Mouse (Mus musculus) hindbrain, embryonic 14.5 days (tissue): ENCODE measurements around the gene Ube2v1. TPM values are rescaled to one million over a fixed set of nuclear protein-coding genes. Genes with fewer than 3 reads are reported as not detected.

Experiments
- ATAC-seq: fragments of 200-750 bp; cut with Nextera tagmentation; 2 replicates; pipeline ENCODE4 v1.8.0; 2017; ENCODE audit warnings: moderate number of reproducible peaks, mild to moderate bottlenecking, moderate TSS enrichment, moderate library complexity; ENCODE audit not compliant: low FRiP score
- DNase-seq: peaks from one replicate; pipeline ENCODE4 v3.0.0-alpha.2; 2015; ENCODE audit warnings: low spot score
- H3K27ac ChIP-seq: fragments of 300-500 bp; sonication (generic); 2 replicates; pipeline ENCODE4 v1.5.1; 2014; ENCODE audit warnings: mild to moderate bottlenecking, moderate library complexity
- H3K27me3 ChIP-seq: fragments of 300-500 bp; sonication (generic); 2 replicates; pipeline ENCODE4 v1.6.1; 2014; ENCODE audit warnings: mild to moderate bottlenecking, low read length, mixed read lengths; ENCODE audit not compliant: control insufficient read depth, insufficient read depth
- H3K36me3 ChIP-seq: fragments of 300-500 bp; sonication (generic); replicated peaks from 2 replicates; pipeline ENCODE4 v1.6.1; 2014; ENCODE audit not compliant: control insufficient read depth, insufficient read depth
- H3K4me1 ChIP-seq: fragments of 300-500 bp; sonication (generic); replicated peaks from 2 replicates; pipeline ENCODE4 v1.6.1; 2014; ENCODE audit warnings: antibody characterized with exemption, low read length, mixed read lengths; ENCODE audit not compliant: control insufficient read depth, insufficient read depth
- H3K4me2 ChIP-seq: fragments of 300-500 bp; sonication (generic); replicated peaks from 2 replicates; pipeline ENCODE4 v1.6.1; 2014; ENCODE audit warnings: mild to moderate bottlenecking, moderate library complexity
- H3K4me3 ChIP-seq: fragments of 300-500 bp; sonication (generic); replicated peaks from 2 replicates; pipeline ENCODE4 v1.5.1; 2014; ENCODE audit warnings: mild to moderate bottlenecking, low read length
- H3K9ac ChIP-seq: fragments of 300-500 bp; sonication (generic); 2 replicates; pipeline ENCODE4 v1.6.1; 2014
- H3K9me3 ChIP-seq: fragments of 300-500 bp; sonication (generic); 2 replicates; pipeline ENCODE4 v1.6.1; 2016; ENCODE audit warnings: low read length; ENCODE audit not compliant: control insufficient read depth
- WGBS: fragments of 180-500 bp; shearing (Covaris S2); extraction: QIAGEN DNeasy Blood & Tissue Kit; methylation state at CpG from one replicate; pipeline ENCODE4 v1.1.7; 2014; 5-methylcytosine and 5-hydroxymethylcytosine counted together
- polyA plus RNA-seq: library from polyadenylated mRNA; unstranded; fragments of >200 nt; fragmentation: Nextera tagmentation; extraction: Ambion mirVana; gene quantifications from 2 replicates; pipeline ENCODE4 v1.2.1, GENCODE M21; 2014

Gene Ube2v1
- polyA plus RNA-seq, 1 experiment from 2014 or later = 302 TPM

DNA sequence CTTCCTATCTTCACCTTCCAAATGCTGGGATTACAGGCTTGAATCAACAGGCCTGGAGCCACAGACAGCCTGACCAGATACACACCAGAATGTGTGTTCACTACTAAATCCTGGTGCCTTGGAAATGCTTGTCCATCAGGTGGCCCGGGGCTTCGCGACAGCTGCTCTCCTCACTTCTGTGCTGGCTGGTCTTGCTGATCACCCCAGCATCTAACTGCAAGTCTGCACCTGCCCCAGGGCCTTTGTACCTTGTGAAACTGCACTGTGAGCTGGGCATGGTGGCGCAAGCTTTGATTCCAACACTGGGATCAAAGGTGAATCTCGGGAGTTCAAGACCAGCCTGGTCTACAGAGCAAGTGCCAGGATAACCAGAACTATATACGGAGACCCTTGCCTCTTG lies 10.3 kb upstream of the Ube2v1 start:
- H3K36me3 ChIP-seq = peaks cover 30% of the 10 kb centered on the region
- DNase-seq = no peak
- no peaks in the 10 kb centered on the region for H3K27me3 ChIP-seq
- H3K4me2 ChIP-seq = no peak overlapping the region
- no peak overlapping the region for H3K27ac ChIP-seq
- no peaks in the 10 kb centered on the region for H3K4me1 ChIP-seq
- ATAC-seq = no peak
- H3K9me3 ChIP-seq = no peaks in the 10 kb centered on the region
- no peak overlapping the region for H3K9ac ChIP-seq
- 90% methylated on average over 6 of the region's 6 CpGs for WGBS
- H3K4me3 ChIP-seq = no peak overlapping the region

DNA sequence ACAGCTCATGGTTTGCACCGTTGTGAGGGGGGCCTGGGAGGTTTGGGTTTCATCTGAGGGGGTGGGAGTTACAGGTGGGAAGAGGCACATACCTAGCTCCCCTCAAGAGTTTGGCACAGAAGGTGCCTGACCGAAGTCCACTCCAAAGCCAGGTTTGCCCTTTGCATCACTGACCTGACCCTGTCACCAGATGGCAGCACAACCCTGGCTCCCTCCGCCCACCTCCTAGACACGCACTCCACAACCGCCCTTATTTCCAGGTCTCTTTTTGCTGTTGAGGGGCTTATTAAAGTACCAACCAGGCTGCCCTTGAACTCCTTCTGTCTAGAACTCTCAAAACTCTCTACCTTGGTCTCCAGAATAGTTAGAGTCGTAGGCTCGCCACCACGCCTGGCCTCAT lies 9.4 kb upstream of the Ube2v1 start:
- H3K9me3 ChIP-seq = no peaks in the 10 kb centered on the region
- H3K4me3 ChIP-seq = no peak overlapping the region
- no peak for ATAC-seq
- 50% methylated on average over 8 of the region's 8 CpGs for WGBS
- H3K27me3 ChIP-seq = no peaks in the 10 kb centered on the region
- H3K4me2 ChIP-seq = no peak overlapping the region
- peaks cover 30% of the 10 kb centered on the region for H3K36me3 ChIP-seq
- no peaks in the 10 kb centered on the region for H3K4me1 ChIP-seq
- DNase-seq = no peak
- H3K27ac ChIP-seq = no peak overlapping the region
- no peak overlapping the region for H3K9ac ChIP-seq

DNA sequence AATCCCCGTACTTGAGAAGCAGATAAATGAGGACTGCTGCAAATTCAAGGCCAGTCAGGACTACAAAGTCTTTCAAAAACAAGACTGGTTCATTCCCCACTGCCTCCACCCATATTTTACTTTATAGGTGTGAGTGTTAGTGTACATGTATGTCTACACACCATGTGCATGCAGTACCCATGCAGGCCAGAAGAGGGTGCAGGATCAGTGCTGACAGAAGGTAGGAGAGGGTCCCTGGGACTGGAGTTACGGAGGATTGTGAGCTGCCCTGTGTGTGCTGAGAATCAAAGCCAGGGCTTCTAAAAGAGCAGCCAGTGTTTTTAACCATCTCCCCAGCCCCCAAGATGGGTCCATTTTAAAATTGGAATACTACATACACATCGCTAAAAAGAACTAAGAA lies 8.4 kb upstream of the Ube2v1 start:
- H3K4me2 ChIP-seq = no peak overlapping the region
- H3K27me3 ChIP-seq = no peaks in the 10 kb centered on the region
- ATAC-seq (no peak), DNase-seq (no peak)
- H3K27ac ChIP-seq = no peak overlapping the region
- peaks cover 22% of the 10 kb centered on the region; the same call in 1 of the 2 replicates for H3K36me3 ChIP-seq
- no peaks in the 10 kb centered on the region for H3K9me3 ChIP-seq
- H3K9ac ChIP-seq = no peak overlapping the region
- WGBS = 80% methylated on average over 3 of the region's 3 CpGs
- no peak overlapping the region for H3K4me3 ChIP-seq
- H3K4me1 ChIP-seq = no peaks in the 10 kb centered on the region

DNA sequence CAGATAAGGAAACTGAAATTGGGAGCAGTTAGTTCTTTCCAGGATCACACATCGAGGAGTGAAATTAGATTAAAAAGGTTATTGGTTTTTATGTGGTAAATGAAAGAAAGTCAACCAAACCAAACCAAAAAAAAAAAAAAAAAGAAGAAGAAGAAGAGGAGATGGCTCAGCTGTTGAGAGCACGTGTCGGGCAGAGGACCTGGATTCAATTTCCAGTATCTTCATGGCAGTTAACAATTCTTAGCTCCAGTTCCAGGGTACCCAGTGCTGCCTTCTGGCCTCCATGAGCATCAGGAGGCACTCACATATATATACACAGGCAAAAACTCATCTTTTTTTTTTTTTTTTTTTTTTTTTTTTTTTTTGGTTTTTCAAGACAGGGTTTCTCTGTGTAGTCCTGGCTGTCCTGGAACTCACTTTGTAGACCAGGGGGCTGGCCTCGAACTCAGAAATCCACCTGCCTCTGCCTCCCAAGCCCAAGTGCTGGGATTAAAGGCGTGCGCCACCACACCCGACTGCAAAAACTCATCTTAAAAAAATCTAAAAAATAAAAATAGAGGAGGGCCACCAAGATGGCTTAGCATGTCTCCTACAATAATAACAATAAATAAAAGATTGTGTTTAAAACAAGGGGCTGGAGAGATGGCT lies 3.1 kb upstream of the Ube2v1 start:
- no peaks in the 10 kb centered on the region for H3K36me3 ChIP-seq
- peak overlapping the region; percentile 47 for H3K4me2 ChIP-seq
- H3K4me3 ChIP-seq = 0 out of 2 replicates have a peak overlapping the region, but pooled peaks have one; percentile 21
- no peak overlapping the region for H3K9ac ChIP-seq
- ATAC-seq = no peak
- H3K27ac ChIP-seq = no peak overlapping the region
- no peak for DNase-seq
- H3K27me3 ChIP-seq = no peaks in the 10 kb centered on the region
- H3K9me3 ChIP-seq = no peaks in the 10 kb centered on the region
- 81% methylated on average over 7 of the region's 7 CpGs for WGBS
- peaks cover 23% of the 10 kb centered on the region for H3K4me1 ChIP-seq

DNA sequence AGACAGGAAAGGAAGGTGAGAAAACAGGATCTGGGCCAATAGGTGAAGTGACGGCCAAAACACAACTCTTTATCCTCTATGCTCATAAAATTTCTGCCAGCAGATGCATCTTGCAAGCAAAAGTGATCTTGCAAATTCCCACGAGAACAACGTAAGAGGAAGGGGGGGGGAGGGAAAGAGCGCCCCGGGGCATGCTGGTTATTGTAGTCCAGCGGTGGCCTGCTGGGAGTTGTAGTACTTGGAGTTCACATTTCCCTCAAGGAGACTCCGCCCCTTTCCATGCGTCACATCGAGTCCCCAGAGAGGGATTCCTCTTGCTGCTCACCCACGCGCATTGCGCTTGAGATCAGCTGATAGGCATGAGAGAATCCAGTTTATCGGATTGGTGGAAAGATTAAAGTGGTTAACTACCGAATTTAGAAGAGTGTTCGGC lies 2.5 kb upstream of the Ube2v1 start:
- WGBS = under 1% methylated on average over 15 of the region's 15 CpGs

DNA sequence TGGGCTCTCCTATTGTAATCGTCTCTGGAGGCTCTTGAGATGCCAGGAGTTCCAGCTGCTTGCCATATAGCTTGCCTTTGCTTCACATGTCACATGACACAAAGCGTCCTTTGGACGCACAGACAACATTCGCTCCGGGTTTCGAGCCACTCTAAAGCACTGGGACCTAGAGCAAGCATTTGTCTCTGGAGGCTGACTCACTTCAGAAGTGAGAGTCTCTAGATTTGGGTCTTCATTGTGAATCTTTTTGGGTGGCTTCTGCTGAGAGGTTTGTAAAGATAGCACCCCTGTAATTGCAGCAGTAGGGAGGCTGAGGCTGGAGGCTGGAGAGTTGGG lies 1.6 kb upstream of the Ube2v1 start:
- WGBS = 90% methylated on average over 6 of the region's 6 CpGs
- Histone ChIP-seq H3K27me3 (no peaks in the 10 kb centered on the region), H3K27ac (peak overlapping the region; percentile 76), H3K4me1 (peaks cover 32% of the 10 kb centered on the region), H3K4me2 (0 out of 2 replicates have a peak overlapping the region, but pooled peaks have one; percentile 47), H3K9ac (peak overlapping the region; percentile 51), H3K36me3 (no peaks in the 10 kb centered on the region), H3K4me3 (no peak overlapping the region), H3K9me3 (no peaks in the 10 kb centered on the region)
- ATAC-seq (no peak), DNase-seq (no peak)

More for the DNA sequence above, 2.5 kb upstream of the Ube2v1 start:
- peak; percentile 99 for DNase-seq
- no peaks in the 10 kb centered on the region for H3K36me3 ChIP-seq
- H3K27me3 ChIP-seq = no peaks in the 10 kb centered on the region
- H3K4me3 ChIP-seq = peak overlapping the region; percentile 21
- peak overlapping the region; percentile 76 for H3K27ac ChIP-seq
- ATAC-seq = peak; percentile 63
- peak overlapping the region; percentile 51 for H3K9ac ChIP-seq
- peak overlapping the region; percentile 47 for H3K4me2 ChIP-seq
- peaks cover 29% of the 10 kb centered on the region for H3K4me1 ChIP-seq
- no peaks in the 10 kb centered on the region for H3K9me3 ChIP-seq

DNA sequence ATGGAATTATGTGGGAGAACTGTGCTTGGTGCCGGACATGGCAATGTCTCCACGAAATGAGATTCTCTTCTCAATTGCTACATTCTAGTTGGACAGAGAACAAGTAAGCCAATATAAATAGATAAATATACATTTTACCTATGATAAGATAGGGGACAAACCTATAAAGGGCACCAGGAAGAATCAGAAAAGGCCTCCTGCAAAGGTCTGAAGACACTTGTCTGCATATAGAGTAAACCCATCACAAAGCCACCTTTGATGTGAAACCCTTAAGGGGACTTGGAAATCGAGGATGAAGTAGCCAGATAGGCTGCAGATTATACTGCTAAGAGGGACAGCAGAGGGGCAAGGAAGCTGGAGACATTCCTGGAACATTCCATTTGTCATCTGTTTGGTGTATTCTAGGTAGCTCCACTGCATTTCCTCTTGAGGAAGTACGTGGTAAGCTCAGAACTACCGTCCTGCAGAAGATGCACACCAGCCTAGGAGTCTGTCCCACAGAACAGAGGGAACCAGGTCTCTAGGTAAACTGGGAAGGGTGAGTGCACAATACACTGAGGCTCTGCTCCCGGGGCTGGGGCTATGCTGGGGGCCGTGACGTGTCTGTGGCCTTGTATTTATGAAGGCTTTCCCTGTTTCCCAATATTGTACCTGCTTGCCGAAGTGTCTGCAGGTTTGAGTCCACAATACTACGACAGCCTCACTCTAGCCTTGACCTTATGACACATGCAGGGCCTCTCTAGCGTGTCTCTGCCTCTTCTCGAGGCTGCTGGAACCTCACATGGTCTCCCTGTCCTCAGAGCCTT lies 1.0 kb upstream of the Ube2v1 start:
- Histone ChIP-seq H3K4me3 (peak overlapping the region; percentile 85), H3K27ac (peak overlapping the region; percentile 77; the same call in 1 of the 2 replicates), H3K9me3 (no peaks in the 10 kb centered on the region), H3K36me3 (no peaks in the 10 kb centered on the region; the same call in 1 of the 2 replicates), H3K4me2 (peak overlapping the region; percentile 65), H3K27me3 (no peaks in the 10 kb centered on the region), H3K4me1 (peaks cover 32% of the 10 kb centered on the region), H3K9ac (peak overlapping the region; percentile 94)
- WGBS = 83% methylated on average over 12 of the region's 12 CpGs
- ATAC-seq (no peak), DNase-seq (no peak)

DNA sequence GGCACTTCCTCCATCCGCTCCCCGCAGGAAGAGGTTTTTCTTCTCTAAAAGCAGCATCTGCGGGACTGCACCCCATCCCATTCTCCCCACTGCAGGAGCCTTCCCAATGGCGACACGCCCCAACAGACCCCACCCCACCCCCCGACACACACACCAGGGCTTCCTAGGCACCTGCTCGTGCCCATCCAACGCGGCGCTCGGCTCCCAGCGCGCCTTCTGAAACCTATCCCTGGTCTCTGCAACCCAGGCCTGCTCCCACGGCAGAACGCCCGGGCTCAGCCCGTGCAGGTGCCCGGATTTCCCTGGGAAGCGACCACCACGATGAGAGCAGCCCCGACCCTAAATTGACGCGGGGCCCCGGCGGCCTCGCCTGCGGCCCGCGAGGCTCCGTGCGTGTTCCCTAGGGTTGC lies 709 bp downstream of the Ube2v1 start:
- DNase-seq (no peak), ATAC-seq (no peak; the same call in 1 of the 2 replicates)
- Histone ChIP-seq H3K4me1 (peaks cover 32% of the 10 kb centered on the region), H3K4me2 (peak overlapping the region; percentile 88), H3K27me3 (no peaks in the 10 kb centered on the region), H3K27ac (peak overlapping the region; percentile 88), H3K9ac (peak overlapping the region; percentile 94), H3K9me3 (no peaks in the 10 kb centered on the region), H3K4me3 (peak overlapping the region; percentile 85), H3K36me3 (no peaks in the 10 kb centered on the region; the same call in 1 of the 2 replicates)
- WGBS = under 1% methylated on average over 29 of the region's 31 CpGs

DNA sequence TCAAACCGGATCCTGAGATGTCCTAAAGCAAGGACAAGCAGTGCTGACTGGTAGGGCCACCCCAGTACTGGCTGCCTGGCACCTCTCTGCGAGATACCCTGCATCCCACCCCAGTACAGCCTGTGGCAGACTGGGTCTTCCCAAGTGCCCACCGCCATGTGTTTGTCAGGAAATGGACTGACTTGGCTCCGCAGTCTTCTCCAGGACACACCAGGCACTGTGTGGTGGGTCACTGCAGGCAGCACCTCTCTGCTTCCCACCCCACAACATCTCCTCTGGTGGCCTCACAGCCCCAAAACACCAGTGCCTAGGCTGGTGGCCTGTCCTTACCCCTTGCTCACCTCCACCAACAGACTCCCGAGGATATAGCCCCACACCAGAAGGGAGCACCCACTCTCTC lies 1.5 kb downstream of the Ube2v1 start:
- 83% methylated on average over 5 of the region's 5 CpGs for WGBS
- Histone ChIP-seq H3K27me3 (no peaks in the 10 kb centered on the region), H3K4me2 (peak overlapping the region; percentile 88), H3K27ac (no peak overlapping the region), H3K36me3 (no peaks in the 10 kb centered on the region; the same call in 1 of the 2 replicates), H3K4me3 (peak overlapping the region; percentile 85), H3K4me1 (peaks cover 32% of the 10 kb centered on the region), H3K9me3 (no peaks in the 10 kb centered on the region), H3K9ac (peak overlapping the region; percentile 94)
- DNase-seq (no peak), ATAC-seq (no peak)
